Mouse (Mus musculus) lung, adult 2 months (tissue): ENCODE measurements around the gene Skiv2l.
"Not testable (repeated sequence)": the region's sequence is repeated elsewhere in the genome, so short reads cannot be mapped to it uniquely, and the experiment has no call there.

Source experiments
- CTCF ChIP-seq: fragments of 200-500 bp; IDR thresholded peaks from 2 replicates; pipeline ENCODE4 v1.5.1; 2011; ENCODE audit warnings: mild to moderate bottlenecking, low read length, control low read depth; ENCODE audit not compliant: insufficient read depth
- POLR2A ChIP-seq: fragments of 200-500 bp; IDR thresholded peaks from 2 replicates; pipeline ENCODE4 v1.6.1; 2011; ENCODE audit warnings: low read depth, mild to moderate bottlenecking, control low read depth, low read length, borderline replicate concordance; ENCODE audit errors: extremely low read depth

GRCm38 (mm10) chr17:34800781-34801305 is 49.2 kb downstream of the Skiv2l start:
- TF ChIP-seq POLR2A, CTCF: not testable (repeated sequence)
